Mouse (Mus musculus): ENCODE data around the gene Wdcp. TPM values are rescaled to one million over a fixed set of nuclear protein-coding genes. Genes with fewer than 3 reads are reported as not detected.

Gene Wdcp
- polyA plus RNA-seq, 1 experiment from 2014 or later = 8.4 TPM

DNA sequence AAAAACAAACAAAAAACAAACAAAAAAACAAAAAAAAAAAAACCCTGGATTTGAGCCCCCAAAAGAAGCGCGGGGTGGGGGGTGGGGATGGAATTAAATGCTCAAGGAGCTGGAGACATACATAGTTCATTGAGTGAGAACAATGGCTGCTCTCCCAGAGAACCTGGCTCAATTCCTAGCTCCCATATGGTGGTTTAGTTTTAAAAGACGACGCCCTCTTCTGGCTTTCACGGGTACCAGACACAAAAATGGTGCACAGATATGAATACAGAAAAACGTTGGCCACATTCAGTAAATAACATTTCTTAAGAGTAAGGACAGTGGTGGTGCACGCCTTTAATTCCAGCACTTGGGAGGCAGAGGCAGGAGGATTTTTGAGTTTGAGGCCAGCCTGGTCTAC, 62.8 kb downstream of the Wdcp start:
- 71% methylated on average over 7 of the region's 7 CpGs for WGBS (ENCODE audit: insufficient replicate concordance)
- Histone ChIP-seq H3K4me3 (ENCODE audit: low read depth, low read length) (peak overlapping the region; percentile 76), H3K36me3 (replicated peaks; ENCODE audit: insufficient read depth, low read length) (no peaks in the 10 kb centered on the region; the same call in 1 of the 2 replicates), H3K4me1 (ENCODE audit: insufficient read depth) (peaks cover 18% of the 10 kb centered on the region; the same call in 1 of the 2 replicates), H3K27ac (ENCODE audit: low read depth) (no peak overlapping the region), H3K9ac (replicated peaks) (peak overlapping the region; percentile 85), H3K9me3 (ENCODE audit: low read length) (no peaks in the 10 kb centered on the region), H3K27me3 (ENCODE audit: insufficient read depth, low read length) (no peaks in the 10 kb centered on the region), H3K4me2 (ENCODE audit: low read depth, low read length) (peak overlapping the region; percentile 79)
- DNase-seq (no peak), ATAC-seq (no peak)
- peak; percentile 50 for TF ChIP-seq CTCF (IDR thresholded peaks at IDR 0.05; ENCODE audit: low read depth)
- TF ChIP-seq EP300 (IDR thresholded peaks at IDR 0.05; ENCODE audit: low read depth) = no peak

DNA sequence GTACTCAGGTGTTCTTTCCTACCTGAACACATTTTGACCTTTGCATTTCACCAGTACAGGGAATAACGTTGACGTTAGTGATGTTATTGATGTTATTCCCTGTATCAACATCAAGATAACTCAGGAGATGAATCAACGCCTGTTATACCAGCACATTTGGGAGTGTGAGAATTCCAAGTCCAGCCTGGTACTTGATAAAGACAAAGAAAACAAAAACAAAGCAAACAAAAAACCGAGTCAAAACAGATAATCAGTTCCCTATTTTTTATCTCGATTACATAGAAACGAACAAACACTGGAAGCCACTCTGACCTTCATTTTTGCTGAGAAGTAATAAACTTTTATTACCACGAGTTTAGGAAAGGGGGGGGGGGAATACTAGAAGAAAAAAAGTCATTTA, 63.4 kb downstream of the Wdcp start:
- TF ChIP-seq EP300 (IDR thresholded peaks at IDR 0.05; ENCODE audit: low read depth) = no peak
- no peak for TF ChIP-seq CTCF (IDR thresholded peaks at IDR 0.05; ENCODE audit: low read depth)
- H3K27ac ChIP-seq (ENCODE audit: low read depth) = peak overlapping the region; percentile 95
- no peaks in the 10 kb centered on the region for H3K27me3 ChIP-seq (ENCODE audit: insufficient read depth, low read length)
- H3K4me1 ChIP-seq (ENCODE audit: insufficient read depth) = peaks cover 18% of the 10 kb centered on the region; the same call in 1 of the 2 replicates
- H3K9me3 ChIP-seq (ENCODE audit: low read length) = no peaks in the 10 kb centered on the region
- peak overlapping the region; percentile 79 for H3K4me2 ChIP-seq (ENCODE audit: low read depth, low read length)
- H3K4me3 ChIP-seq (ENCODE audit: low read depth, low read length) = peak overlapping the region; percentile 76
- H3K36me3 ChIP-seq (replicated peaks; ENCODE audit: insufficient read depth, low read length) = no peaks in the 10 kb centered on the region; the same call in 1 of the 2 replicates
- 19% methylated on average over 7 of the region's 7 CpGs for WGBS (ENCODE audit: insufficient replicate concordance)
- DNase-seq (no peak), ATAC-seq (no peak)
- peak overlapping the region; percentile 85 for H3K9ac ChIP-seq (replicated peaks)

DNA sequence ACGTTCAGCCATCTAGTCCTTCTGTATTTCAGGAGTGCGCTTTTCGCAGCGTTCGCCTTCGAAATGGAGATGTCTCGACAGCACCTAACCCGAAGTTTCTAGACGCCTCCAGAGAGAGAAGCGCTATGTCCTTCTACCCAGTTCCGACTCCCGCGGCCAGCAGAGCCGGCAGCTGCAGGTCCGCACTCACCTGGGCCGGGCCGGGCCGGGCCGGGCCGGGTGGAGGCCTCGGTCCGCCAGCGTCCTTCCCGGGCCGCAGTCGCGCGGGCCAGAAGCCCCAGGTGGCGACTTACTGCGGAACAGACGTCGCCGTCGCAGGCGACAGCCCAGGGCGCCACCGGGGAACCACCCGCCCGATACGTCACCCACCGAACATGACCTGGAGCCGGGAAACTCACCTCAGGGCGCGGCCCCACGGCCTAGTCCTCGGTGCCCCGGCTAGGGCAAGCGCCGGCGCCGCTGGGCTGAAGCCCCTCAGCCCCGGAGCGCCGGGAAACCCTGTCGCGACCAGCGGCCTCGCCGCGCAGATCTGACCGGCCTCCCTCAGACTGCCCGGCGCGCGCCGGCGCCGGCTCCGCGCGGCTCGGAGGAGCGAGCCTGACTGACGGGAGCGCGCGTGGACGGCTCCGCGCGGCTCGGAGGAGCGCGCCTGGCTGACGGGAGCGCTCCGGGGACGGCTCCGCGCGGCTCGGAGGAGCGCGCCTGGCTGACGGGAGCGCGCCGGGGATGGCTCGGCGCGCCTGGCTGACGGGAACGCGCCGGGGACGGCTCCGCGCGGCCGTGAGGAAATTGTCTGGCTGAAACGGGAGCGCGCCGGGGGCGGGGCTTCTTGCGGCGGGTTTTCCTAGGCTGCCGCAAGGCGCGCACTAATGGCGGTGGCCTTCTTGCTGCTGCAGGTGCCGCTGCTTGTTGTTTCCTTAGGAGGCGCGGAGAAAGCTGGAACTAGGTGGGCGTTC, 64.1 kb downstream of the Wdcp start, which contains the start of gene Ubxn2a:
Ubxn2a (minus strand) TSS at position 755 of the 956 bp plus-strand sequence.
- Histone ChIP-seq H3K4me1 (ENCODE audit: insufficient read depth) (peaks cover 18% of the 10 kb centered on the region; the same call in 1 of the 2 replicates), H3K4me2 (ENCODE audit: low read depth, low read length) (peak within 1 kb of the TSS; percentile 79), H3K27ac (ENCODE audit: low read depth) (peak within 1 kb of the TSS; percentile 95), H3K36me3 (replicated peaks; ENCODE audit: insufficient read depth, low read length) (no peaks in the 10 kb centered on the region), H3K9ac (replicated peaks) (peak within 1 kb of the TSS; percentile 85), H3K4me3 (ENCODE audit: low read depth, low read length) (peak within 1 kb of the TSS; percentile 76), H3K27me3 (ENCODE audit: insufficient read depth, low read length) (no peaks in the 10 kb centered on the region), H3K9me3 (ENCODE audit: low read length) (no peaks in the 10 kb centered on the region)
- WGBS (ENCODE audit: insufficient replicate concordance) = under 1% methylated on average over 103 of the region's 125 CpGs
- ATAC-seq = peak; percentile 98
- DNase-seq = peak; percentile 98
- TF ChIP-seq CTCF (IDR thresholded peaks at IDR 0.05; ENCODE audit: low read depth) (peak; percentile 34; the same call in 1 of the 2 replicates), EP300 (IDR thresholded peaks at IDR 0.05; ENCODE audit: low read depth) (no peak)

DNA sequence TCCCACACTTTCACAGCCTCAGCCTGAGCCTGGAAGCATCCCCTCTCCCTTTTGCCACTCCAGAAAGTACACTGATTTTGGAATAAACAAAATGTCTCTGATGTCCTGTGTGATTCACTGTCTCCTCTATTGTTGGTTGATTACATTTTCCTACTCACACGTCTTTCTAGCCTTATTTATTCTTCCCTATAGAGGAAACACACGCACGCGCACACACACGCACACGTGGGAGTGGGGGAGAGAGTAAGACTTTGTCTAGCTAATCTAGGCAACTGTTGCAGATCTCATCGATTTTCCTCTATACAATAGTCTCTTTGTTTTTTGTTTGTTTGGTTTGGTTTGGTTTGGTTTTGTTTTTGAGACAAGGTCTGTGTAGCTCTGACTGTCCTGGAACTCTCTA, 65.3 kb downstream of the Wdcp start:
- H3K36me3 ChIP-seq (replicated peaks; ENCODE audit: insufficient read depth, low read length) = no peaks in the 10 kb centered on the region
- ATAC-seq = no peak
- H3K27ac ChIP-seq (ENCODE audit: low read depth) = no peak overlapping the region
- TF ChIP-seq EP300 (IDR thresholded peaks at IDR 0.05; ENCODE audit: low read depth) (no peak), CTCF (IDR thresholded peaks at IDR 0.05; ENCODE audit: low read depth) (no peak)
- peak overlapping the region; percentile 76 for H3K4me3 ChIP-seq (ENCODE audit: low read depth, low read length)
- no peaks in the 10 kb centered on the region for H3K9me3 ChIP-seq (ENCODE audit: low read length)
- WGBS (ENCODE audit: insufficient replicate concordance) = 89% methylated on average over 7 of the region's 7 CpGs
- peak overlapping the region; percentile 79; the same call in 1 of the 2 replicates for H3K4me2 ChIP-seq (ENCODE audit: low read depth, low read length)
- H3K27me3 ChIP-seq (ENCODE audit: insufficient read depth, low read length) = no peaks in the 10 kb centered on the region
- no peak for DNase-seq
- no peak overlapping the region for H3K9ac ChIP-seq (replicated peaks)
- peaks cover 18% of the 10 kb centered on the region; the same call in 1 of the 2 replicates for H3K4me1 ChIP-seq (ENCODE audit: insufficient read depth)

Other genes with a start within 250 kb of the Wdcp start
- 0.07 TPM in 1 of 2 replicates, not detected in the other for gene Fam228a, start 104.9 kb upstream of the Wdcp start, polyA plus RNA-seq (2015; fragmentation: Nextera tagmentation; extraction: Ambion mirVana)
- gene Pfn4, start 74.3 kb upstream of the Wdcp start, polyA plus RNA-seq (2015; fragmentation: Nextera tagmentation; extraction: Ambion mirVana) = 0.60 and 0.72 TPM in 2 replicates
- gene Fam228b, start 74.0 kb upstream of the Wdcp start, polyA plus RNA-seq (2015; fragmentation: Nextera tagmentation; extraction: Ambion mirVana) = 0.44 and 0.68 TPM in 2 replicates
- 130 and 135 TPM in 2 replicates for gene Sf3b6, start 25.8 kb upstream of the Wdcp start, polyA plus RNA-seq (2015; fragmentation: Nextera tagmentation; extraction: Ambion mirVana)
- gene Fkbp1b, start 1.7 kb upstream of the Wdcp start, polyA plus RNA-seq (2015; fragmentation: Nextera tagmentation; extraction: Ambion mirVana) = 3.1 and 4.6 TPM in 2 replicates
- gene Mfsd2b, start 31.1 kb downstream of the Wdcp start, polyA plus RNA-seq (2015; fragmentation: Nextera tagmentation; extraction: Ambion mirVana) = 24.8 and 28.0 TPM in 2 replicates
- 19.7 and 22.0 TPM in 2 replicates for gene Ubxn2a, start 64.4 kb downstream of the Wdcp start, polyA plus RNA-seq (2015; fragmentation: Nextera tagmentation; extraction: Ambion mirVana)
- 4.1 and 4.7 TPM in 2 replicates for gene Atad2b, start 74.0 kb downstream of the Wdcp start, polyA plus RNA-seq (2015; fragmentation: Nextera tagmentation; extraction: Ambion mirVana)